Comparison of ENCODE assay signal across 13 mouse cellular contexts in genomic region chr6:55338934-55339825, GRCm38 (mm10). TPM values are rescaled to one million over a fixed set of nuclear protein-coding genes. Genes with fewer than 3 reads are reported as not detected.
DNase-seq lines count a peak whose midpoint lies in the region; ATAC-seq and TF ChIP-seq lines count a peak whose summit lies in the region.
"Had no signal": no experiment of that assay in that cellular context is flagged by ENCODE, and none has a peak within 500 bp of the region (broad histone marks: within the 10 kb centered on the region; RNA-seq: fewer than 3 reads in every experiment).

No protein-coding gene starts in this region.

- TF ChIP-seq CTCF in MEL (IDR thresholded peaks at IDR 0.05 in 2 of 3, conservative IDR thresholded peaks at IDR 0.05 in 1 of 3; ENCODE audit: control insufficient read depth in 1 of 3, insufficient read depth in 1 of 3, low read depth in 2 of 3, low read length in 3 of 3, poor library complexity in 1 of 3, severe bottlenecking in 1 of 3) = no peak

- H3K9ac ChIP-seq in heart, embryonic 12.5 days = no peak overlapping the region
- H3K9ac ChIP-seq in MEL (ENCODE audit: control insufficient read depth, low read depth, low read length, poor library complexity, severe bottlenecking) = no peak overlapping the region
- H3K9ac ChIP-seq in heart, embryonic 14.5 days (ENCODE audit: low read length) = 0 out of 2 replicates have a peak overlapping the region, but pooled peaks have one; percentile 5
- H3K9ac ChIP-seq in liver, embryonic 15.5 days = peak overlapping the region; percentile 67
- no peak overlapping the region for H3K9ac ChIP-seq in forebrain, embryonic 15.5 days (replicated peaks)
- no peak overlapping the region for H3K9ac ChIP-seq in midbrain, embryonic 16.5 days (ENCODE audit: low read depth, low read length)
- H3K9ac ChIP-seq: forebrain, postnatal 0 days; hindbrain, embryonic 15.5 days had no signal

- H3K27me3 ChIP-seq in heart, embryonic 12.5 days (replicated peaks) = peaks cover 22% of the 10 kb centered on the region; the same call in 1 of the 2 replicates
- H3K27me3 ChIP-seq in MEL (ENCODE audit: control insufficient read depth in 1 of 2, insufficient read depth in 2 of 2, low read length in 2 of 2) = no peaks in the 10 kb centered on the region
- H3K27me3 ChIP-seq in heart, embryonic 14.5 days (ENCODE audit: control insufficient read depth, insufficient read depth, low read length) = no peaks in the 10 kb centered on the region; the same call in 1 of the 2 replicates
- no peaks in the 10 kb centered on the region for H3K27me3 ChIP-seq in liver, embryonic 15.5 days
- no peaks in the 10 kb centered on the region for H3K27me3 ChIP-seq in forebrain, embryonic 15.5 days
- H3K27me3 ChIP-seq in midbrain, embryonic 16.5 days (ENCODE audit: control insufficient read depth, insufficient read depth, low read depth, low read length) = no peaks in the 10 kb centered on the region

- H3K4me1 ChIP-seq in heart, embryonic 12.5 days (replicated peaks) = peaks cover 64% of the 10 kb centered on the region
- H3K4me1 ChIP-seq in MEL (ENCODE audit: control insufficient read depth in 1 of 2, insufficient read depth in 2 of 2, low read length in 2 of 2) = peaks cover 7 to 35% of the 10 kb centered on the region in 2 experiments; a peak in 3 of 4 replicates
- H3K4me1 ChIP-seq in heart, embryonic 14.5 days (ENCODE audit: control insufficient read depth in 2 of 2, insufficient read depth in 2 of 2, low read length in 2 of 2) = peaks cover 50 to 52% of the 10 kb centered on the region in 2 experiments
- H3K4me1 ChIP-seq in liver, embryonic 15.5 days (replicated peaks) = peaks cover 98% of the 10 kb centered on the region
- peaks cover 14% of the 10 kb centered on the region for H3K4me1 ChIP-seq in forebrain, embryonic 15.5 days
- H3K4me1 ChIP-seq in midbrain, embryonic 16.5 days (ENCODE audit: control insufficient read depth, insufficient read depth, low read length) = peaks cover 7% of the 10 kb centered on the region; the same call in 1 of the 2 replicates

- no peak for TF ChIP-seq RAD21 in MEL (IDR thresholded peaks at IDR 0.05; ENCODE audit: low read depth, low read length)

- no peak for TF ChIP-seq POLR2A in MEL (IDR thresholded peaks at IDR 0.05; ENCODE audit: control insufficient read depth in 1 of 2, insufficient read depth in 1 of 2, low read depth in 1 of 2, low read length in 2 of 2, poor library complexity in 1 of 2)

- peak; percentile 49 to 80; a peak in 3 of 4 replicates for TF ChIP-seq EP300 in MEL (IDR thresholded peaks at IDR 0.05; ENCODE audit: low read depth in 1 of 2, low read length in 2 of 2)

- no peak for ATAC-seq in heart, embryonic 12.5 days (ENCODE audit: insufficient number of reproducible peaks, low FRiP score)
- no peak for ATAC-seq in heart, embryonic 14.5 days (ENCODE audit: insufficient number of reproducible peaks, insufficient read depth, low FRiP score, low read depth)
- ATAC-seq in liver, embryonic 15.5 days (ENCODE audit: insufficient read depth) = peak; percentile 89
- no peak for ATAC-seq in forebrain, embryonic 15.5 days (replicated peaks)
- no peak for ATAC-seq in midbrain, embryonic 16.5 days
- ATAC-seq: forebrain, postnatal 0 days had no signal

- no peaks in the 10 kb centered on the region for H3K79me2 ChIP-seq in MEL (ENCODE audit: control insufficient read depth, insufficient read depth, low read length, poor library complexity)

- no peak overlapping the region for H3K27ac ChIP-seq in heart, embryonic 12.5 days (ENCODE audit: poor library complexity, severe bottlenecking)
- H3K27ac ChIP-seq in MEL (ENCODE audit: control insufficient read depth, low read depth, low read length) = no peak overlapping the region
- H3K27ac ChIP-seq in heart, embryonic 14.5 days (replicated peaks in 1 of 2; ENCODE audit: control insufficient read depth in 1 of 2, insufficient read depth in 1 of 2, low read depth in 2 of 2, low read length in 2 of 2) = no peak overlapping the region
- peak overlapping the region; percentile 88 for H3K27ac ChIP-seq in liver, embryonic 15.5 days (replicated peaks)
- no peak overlapping the region for H3K27ac ChIP-seq in forebrain, embryonic 15.5 days (replicated peaks)
- H3K27ac ChIP-seq in midbrain, embryonic 16.5 days (ENCODE audit: low read length) = no peak overlapping the region
- H3K27ac ChIP-seq: hindbrain, embryonic 15.5 days had no signal

- no peak for DNase-seq in heart, postnatal 36 days
- no peak for DNase-seq in MEL (ENCODE audit: low read depth, low spot score)
- no peak for DNase-seq in retina, postnatal 1 day
- DNase-seq: cerebellum, postnatal 10 days; forebrain, postnatal 0 days had no signal

- H3K4me3 ChIP-seq in heart, embryonic 12.5 days = no peak overlapping the region
- H3K4me3 ChIP-seq in MEL (ENCODE audit: control insufficient read depth in 1 of 2, insufficient read depth in 1 of 2, low read depth in 2 of 2, low read length in 2 of 2) = 0 out of 4 replicates have a peak overlapping the region, but pooled peaks have one; percentile 2 to 15
- H3K4me3 ChIP-seq in heart, embryonic 14.5 days (ENCODE audit: control insufficient read depth in 1 of 2, insufficient read depth in 1 of 2, low read depth in 1 of 2, low read length in 2 of 2) = no peak overlapping the region
- peak overlapping the region; percentile 60 for H3K4me3 ChIP-seq in liver, embryonic 15.5 days (replicated peaks)
- H3K4me3 ChIP-seq in forebrain, embryonic 15.5 days = no peak overlapping the region
- no peak overlapping the region for H3K4me3 ChIP-seq in midbrain, embryonic 16.5 days (ENCODE audit: low read depth, low read length)
- H3K4me3 ChIP-seq: hindbrain, embryonic 15.5 days had no signal

- H3K4me2 ChIP-seq in heart, embryonic 12.5 days = peak overlapping the region; percentile 47
- H3K4me2 ChIP-seq in heart, embryonic 14.5 days (ENCODE audit: low read length) = peak overlapping the region; percentile 47
- peak overlapping the region; percentile 79 for H3K4me2 ChIP-seq in liver, embryonic 15.5 days
- H3K4me2 ChIP-seq in forebrain, embryonic 15.5 days (replicated peaks) = no peak overlapping the region
- H3K4me2 ChIP-seq in midbrain, embryonic 16.5 days (ENCODE audit: low read length) = no peak overlapping the region
- H3K4me2 ChIP-seq: hindbrain, embryonic 15.5 days had no signal

- H3K36me3 ChIP-seq in heart, embryonic 12.5 days = no peaks in the 10 kb centered on the region
- peaks cover 0 to 10% of the 10 kb centered on the region in 2 experiments; a peak in 2 of 4 replicates for H3K36me3 ChIP-seq in MEL (ENCODE audit: control insufficient read depth in 1 of 2, insufficient read depth in 2 of 2, low read length in 2 of 2)
- H3K36me3 ChIP-seq in heart, embryonic 14.5 days (ENCODE audit: control insufficient read depth, insufficient read depth, low read length) = no peaks in the 10 kb centered on the region
- peaks cover 18% of the 10 kb centered on the region; the same call in 1 of the 2 replicates for H3K36me3 ChIP-seq in liver, embryonic 15.5 days (replicated peaks)
- no peaks in the 10 kb centered on the region for H3K36me3 ChIP-seq in forebrain, embryonic 15.5 days
- no peaks in the 10 kb centered on the region for H3K36me3 ChIP-seq in midbrain, embryonic 16.5 days (ENCODE audit: control insufficient read depth, insufficient read depth, low read length)
- H3K36me3 ChIP-seq: hindbrain, embryonic 15.5 days had no signal

- intact Hi-C loops in heart, postnatal 36 days (cut with DNase I) = loop anchor here (5.0 kb wide), 1 partner anchor 42 kb away; no protein-coding TSS in a partner anchor

- WGBS in heart, embryonic 12.5 days = 41% methylated on average over 9 of the region's 9 CpGs
- WGBS in heart, embryonic 14.5 days = 48% methylated on average over 9 of the region's 9 CpGs
- WGBS in liver, embryonic 15.5 days (ENCODE audit: insufficient replicate concordance) = 26% methylated on average over 9 of the region's 9 CpGs
- WGBS in forebrain, embryonic 15.5 days = 82% methylated on average over 9 of the region's 9 CpGs
- 82% methylated on average over 9 of the region's 9 CpGs for WGBS in midbrain, embryonic 16.5 days

- H3K9me3 ChIP-seq in heart, embryonic 12.5 days (replicated peaks) = no peaks in the 10 kb centered on the region
- no peaks in the 10 kb centered on the region for H3K9me3 ChIP-seq in MEL (replicated peaks; ENCODE audit: insufficient read depth, low read length)
- no peaks in the 10 kb centered on the region for H3K9me3 ChIP-seq in heart, embryonic 14.5 days (ENCODE audit: control insufficient read depth, low read length)
- no peaks in the 10 kb centered on the region for H3K9me3 ChIP-seq in liver, embryonic 15.5 days (replicated peaks)
- no peaks in the 10 kb centered on the region for H3K9me3 ChIP-seq in forebrain, embryonic 15.5 days
- H3K9me3 ChIP-seq in midbrain, embryonic 16.5 days (replicated peaks; ENCODE audit: control insufficient read depth, low read length, poor library complexity, severe bottlenecking) = no peaks in the 10 kb centered on the region
- H3K9me3 ChIP-seq: hindbrain, embryonic 15.5 days had no signal

TF ChIP-seq in MEL, 35 proteins besides CTCF, POLR2A, EP300 and RAD21 (continues in another document):
- peak; percentile 63 for TF ChIP-seq GATA1 (IDR thresholded peaks at IDR 0.05; ENCODE audit: low read depth, low read length)
- TF ChIP-seq CHD1 (IDR thresholded peaks at IDR 0.05; ENCODE audit: low read depth, low read length) = no peak

RNA-seq across cellular contexts. Expression of gene Aqp1, which starts 2.9 kb away (rescaled TPM):
- 23.0 and 23.5 TPM in 2 replicates for polyA plus RNA-seq in heart, embryonic 12.5 days (2016; fragmentation: Nextera tagmentation; extraction: Ambion mirVana)
- total RNA-seq in heart, postnatal 36 days (2021) = 100 to 1,000 TPM; 360 to 594 TPM
- 17.3 and 57.2 TPM in 2 replicates for total RNA-seq in MEL (2012; rRNA removed)
- polyA plus RNA-seq in MEL (2012; ENCODE audit: insufficient read depth in 1 of 2, insufficient read length in 2 of 2, low read depth in 1 of 2, low replicate concordance in 2 of 2, missing spikeins in 1 of 2) = 10 to 100 TPM in 1 of 2 experiments, not detected in 1; 95.3 TPM
- polyA plus RNA-seq in heart, embryonic 14.5 days (2014; fragmentation: Nextera tagmentation; extraction: Ambion mirVana) = 3.5 and 8.7 TPM in 2 replicates
- polyA plus RNA-seq in liver, embryonic 15.5 days (2015; fragmentation: Nextera tagmentation; extraction: Ambion mirVana) = 75.8 and 85.1 TPM in 2 replicates
- 5.8 and 12.2 TPM in 2 replicates for polyA plus RNA-seq in forebrain, embryonic 15.5 days (2015; fragmentation: Nextera tagmentation; extraction: Ambion mirVana)
- polyA plus RNA-seq in midbrain, embryonic 16.5 days (2015; fragmentation: Nextera tagmentation; extraction: Ambion mirVana) = 4.8 and 5.4 TPM in 2 replicates

RNA-seq across cellular contexts. Expression of gene Ghrhr, which starts 36.9 kb away (rescaled TPM):
- polyA plus RNA-seq in heart, embryonic 12.5 days (2016; fragmentation: Nextera tagmentation; extraction: Ambion mirVana) = not detected in 2 replicates
- total RNA-seq in heart, postnatal 36 days (2021) = not detected
- not detected in 2 replicates for total RNA-seq in MEL (2012; rRNA removed)
- not detected for polyA plus RNA-seq in MEL (2012; ENCODE audit: insufficient read depth in 1 of 2, insufficient read length in 2 of 2, low read depth in 1 of 2, low replicate concordance in 2 of 2, missing spikeins in 1 of 2)
- not detected in 2 replicates for polyA plus RNA-seq in heart, embryonic 14.5 days (2014; fragmentation: Nextera tagmentation; extraction: Ambion mirVana)
- polyA plus RNA-seq in liver, embryonic 15.5 days (2015; fragmentation: Nextera tagmentation; extraction: Ambion mirVana) = 0.08 TPM in 1 of 2 replicates, not detected in the other
- polyA plus RNA-seq in forebrain, embryonic 15.5 days (2015; fragmentation: Nextera tagmentation; extraction: Ambion mirVana) = not detected in 2 replicates
- polyA plus RNA-seq in midbrain, embryonic 16.5 days (2015; fragmentation: Nextera tagmentation; extraction: Ambion mirVana) = not detected in 2 replicates
- total RNA-seq: forebrain, postnatal 0 days; layer of hippocampus, postnatal 14 days had no signal
- polyA plus RNA-seq: forebrain, postnatal 0 days; hindbrain, embryonic 15.5 days; testis, adult 2 months had no signal

Comparison
In these comparisons a context has a peak if more than half of its experiments do, and no peak if none do; other contexts are left out.
1. H3K9ac ChIP-seq: peak in heart, embryonic 14.5 days (single experiment) and liver, embryonic 15.5 days (single experiment); none in heart, embryonic 12.5 days (single experiment), MEL (single experiment), forebrain, embryonic 15.5 days (single experiment) and midbrain, embryonic 16.5 days (single experiment).
2. H3K4me2 ChIP-seq: peak in heart, embryonic 12.5 days (single experiment), heart, embryonic 14.5 days (single experiment) and liver, embryonic 15.5 days (single experiment); none in forebrain, embryonic 15.5 days (single experiment) and midbrain, embryonic 16.5 days (single experiment).
3. H3K4me3 ChIP-seq: peak in MEL (2 of 2) and liver, embryonic 15.5 days (single experiment); none in heart, embryonic 12.5 days (single experiment), heart, embryonic 14.5 days (0 of 2), forebrain, embryonic 15.5 days (single experiment) and midbrain, embryonic 16.5 days (single experiment).